Mouse (Mus musculus) heart, adult 9 months (tissue): ENCODE results near the gene Itpr1.

Source experiments
- DNase-seq, 2 experiments: peaks; one replicate each; pipeline ENCODE4 v3.0.0; 2022; ENCODE audit warnings: low spot score in 2 of 2

Gene Itpr1

DNA sequence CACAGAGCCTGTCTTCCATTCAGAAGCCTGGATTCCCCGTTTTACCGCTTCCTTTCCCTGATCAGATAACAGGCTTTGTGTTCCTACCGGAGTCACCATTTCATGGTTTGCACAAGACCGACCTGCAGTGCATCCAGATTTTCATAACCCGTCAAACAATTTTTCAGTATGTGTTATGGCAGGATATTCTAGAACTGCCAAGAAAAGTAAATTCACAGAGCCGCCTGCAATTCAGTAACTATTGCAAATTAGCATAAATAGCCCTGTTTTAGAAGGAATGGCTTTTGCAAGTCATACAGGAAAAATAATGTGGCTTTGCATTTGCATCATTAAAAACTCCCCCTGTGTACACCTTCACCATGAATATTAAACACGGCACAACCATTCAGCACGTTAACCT is 379.3 kb downstream of the Itpr1 start:
- no peak for DNase-seq

DNA sequence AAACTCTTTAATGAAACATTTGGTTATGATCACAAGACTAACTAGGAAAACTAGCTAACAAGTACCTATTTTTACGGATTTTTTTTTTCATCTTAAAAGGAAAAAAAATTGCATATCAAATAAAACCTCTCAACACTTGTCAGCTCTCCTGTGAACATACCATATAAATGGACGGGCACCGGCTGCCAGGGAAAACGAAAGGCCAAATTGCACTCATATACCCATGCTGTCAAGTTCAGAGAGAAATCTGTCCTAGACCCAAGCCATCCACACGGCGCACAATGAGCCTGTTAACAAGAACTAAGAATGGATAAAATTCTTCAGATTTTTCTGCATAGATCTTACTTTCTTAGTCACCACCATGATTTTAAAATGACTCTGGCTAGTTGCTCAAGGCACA is 379.7 kb downstream of the Itpr1 start:
- no peak for DNase-seq

DNA sequence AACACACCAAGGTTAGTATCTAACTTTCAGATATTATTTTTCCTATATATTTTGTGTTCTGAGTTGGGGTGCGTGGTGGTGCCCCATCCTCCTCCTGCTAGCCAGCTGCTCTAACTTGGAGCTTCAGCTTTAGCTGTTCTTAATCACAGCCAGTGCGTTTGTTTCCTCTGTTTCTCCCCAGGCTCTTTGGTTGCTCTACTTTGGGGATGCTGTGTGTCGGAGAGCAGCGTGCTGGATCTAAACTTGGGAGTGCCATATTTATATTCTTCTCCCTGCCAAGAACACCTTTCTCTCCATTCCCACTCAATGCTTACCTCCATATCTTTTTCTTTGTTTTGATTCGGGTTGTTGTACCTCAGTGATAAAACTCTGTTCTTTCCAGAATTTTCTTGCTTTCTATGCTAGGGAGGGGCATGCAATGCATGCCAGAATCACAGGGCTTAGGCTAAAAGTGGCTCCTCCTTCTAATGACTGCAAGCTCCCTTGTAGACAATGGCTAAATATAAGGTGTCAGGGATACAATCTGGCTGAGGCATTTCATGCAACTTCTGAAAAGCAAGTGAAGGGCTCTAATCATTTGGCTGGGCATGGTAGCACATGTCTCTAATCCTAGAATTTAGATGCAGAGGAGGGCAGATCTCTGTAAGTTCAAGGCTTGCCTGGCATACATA is 381.4 kb downstream of the Itpr1 start:
- no peak for DNase-seq

DNA sequence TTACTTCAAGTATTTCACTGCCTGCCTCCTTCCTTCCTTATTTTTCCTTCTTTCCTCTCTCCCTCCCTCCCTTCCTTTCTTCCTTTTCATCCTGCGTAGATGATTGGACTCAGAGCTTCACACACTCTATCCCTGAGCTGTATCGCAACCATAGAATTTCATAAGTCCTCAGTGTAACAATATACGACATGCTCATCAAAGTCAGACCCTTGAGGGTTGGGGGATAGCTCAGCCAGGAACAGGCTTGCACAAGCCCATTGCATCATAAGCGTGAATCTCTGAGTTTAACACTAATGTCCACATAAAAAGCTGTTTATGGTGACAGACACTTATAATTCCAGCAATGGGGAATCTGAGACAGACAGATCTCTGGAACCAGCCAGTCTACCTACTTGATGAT is 385.8 kb downstream of the Itpr1 start:
- no peak for DNase-seq

DNA sequence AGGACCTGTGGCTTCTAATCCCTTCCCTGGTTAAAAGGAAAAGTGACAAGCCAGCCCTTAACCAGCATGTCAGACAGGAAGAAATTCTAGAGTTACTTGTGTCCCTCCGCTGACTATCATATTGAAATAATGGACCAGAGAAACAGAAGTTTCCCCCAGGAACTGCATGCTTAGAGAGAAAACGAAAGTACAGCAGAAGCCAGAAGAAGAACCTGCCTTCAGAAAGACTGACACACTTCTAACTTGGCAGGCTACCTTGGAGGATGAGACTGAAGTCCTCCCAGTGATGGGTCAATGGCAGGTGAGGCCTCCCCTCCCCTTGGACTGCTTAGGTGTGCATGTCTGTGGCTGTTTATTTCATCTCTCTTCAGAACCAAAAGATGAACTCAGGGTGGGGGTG is 386.4 kb downstream of the Itpr1 start:
- DNase-seq, result no peak
